Mouse (Mus musculus) forebrain, embryonic 11.5 days (tissue): ENCODE measurements at regions not wholly inside any gene's neighbourhood (a gene's known extent, or its start where the extent isn't known, plus 50 kb on each side); places are given as distances from the start of the nearest gene placed in this dataset.

Experiments used
- ATAC-seq: fragments of 200-750 bp; cut with Nextera tagmentation; replicated peaks from 2 replicates; pipeline ENCODE4 v1.8.0; 2017; ENCODE audit warnings: moderate TSS enrichment; ENCODE audit not compliant: low FRiP score
- DNase-seq: peaks from one replicate; pipeline ENCODE4 v3.0.0-alpha.2; 2017; ENCODE audit warnings: low spot score
- H3K27ac ChIP-seq: fragments of 300-500 bp; sonication (generic); 2 replicates; pipeline ENCODE4 v1.5.1; 2014; ENCODE audit warnings: low read depth, low read length
- H3K27me3 ChIP-seq: fragments of 300-500 bp; sonication (generic); 2 replicates; pipeline ENCODE4 v1.6.1; 2014; ENCODE audit warnings: mild to moderate bottlenecking, low read length, mixed read lengths; ENCODE audit not compliant: control insufficient read depth, insufficient read depth
- H3K36me3 ChIP-seq: fragments of 300-500 bp; sonication (generic); 2 replicates; pipeline ENCODE4 v1.6.1; 2014; ENCODE audit warnings: mild to moderate bottlenecking, low read length, moderate library complexity, mixed read lengths; ENCODE audit not compliant: control insufficient read depth, insufficient read depth
- H3K4me1 ChIP-seq: fragments of 300-500 bp; sonication (generic); replicated peaks from 2 replicates; pipeline ENCODE4 v1.6.1; 2014; ENCODE audit warnings: low read length, mixed read lengths; ENCODE audit not compliant: control insufficient read depth, insufficient read depth
- H3K4me2 ChIP-seq: fragments of 300-500 bp; sonication (generic); 2 replicates; pipeline ENCODE4 v1.6.1; 2014; ENCODE audit warnings: low read depth, mild to moderate bottlenecking, low read length, moderate library complexity, mixed read lengths; ENCODE audit not compliant: severe bottlenecking
- H3K4me3 ChIP-seq: fragments of 300-500 bp; sonication (generic); 2 replicates; pipeline ENCODE4 v1.5.1; 2014; ENCODE audit warnings: low read depth, low read length
- H3K9ac ChIP-seq: fragments of 300-500 bp; sonication (generic); 2 replicates; pipeline ENCODE4 v1.6.1; 2014; ENCODE audit warnings: low read length
- H3K9me3 ChIP-seq: fragments of 300-500 bp; sonication (generic); 2 replicates; pipeline ENCODE4 v1.6.1; 2016; ENCODE audit warnings: low read length, mixed read lengths; ENCODE audit not compliant: control insufficient read depth
- WGBS: fragments of 180-500 bp; shearing (Covaris S2); extraction: QIAGEN DNeasy Blood & Tissue Kit; methylation state at CpG from one replicate; pipeline ENCODE4 v1.1.7; 2014; 5-methylcytosine and 5-hydroxymethylcytosine counted together

GRCm38 (mm10) chr3:77653881-77654280 lies 1579.8 kb downstream of the Fstl5 start:
- Histone ChIP-seq H3K4me3 (no peak overlapping the region), H3K4me1 (no peaks in the 10 kb centered on the region), H3K4me2 (no peak overlapping the region), H3K27ac (no peak overlapping the region), H3K9me3 (no peaks in the 10 kb centered on the region), H3K36me3 (no peaks in the 10 kb centered on the region), H3K27me3 (no peaks in the 10 kb centered on the region), H3K9ac (no peak overlapping the region)
- WGBS = 87% methylated on average over 3 of the region's 3 CpGs
- DNase-seq = no peak
- ATAC-seq = no peak
